Mouse (Mus musculus) G1E (cell line): Measurements from ENCODE around the gene Hs3st3a1. TPM values are rescaled to one million over a fixed set of nuclear protein-coding genes. Genes with fewer than 3 reads are reported as not detected.

Source experiments
- ATAC-seq: 2 replicates; pipeline ENCODE4 v1.8.0; 2016; ENCODE audit warnings: mild to moderate bottlenecking; ENCODE audit not compliant: insufficient number of reproducible peaks, poor library complexity, low FRiP score, severe bottlenecking; ENCODE audit errors: extremely low read depth
- DNase-seq: peaks from one replicate; pipeline ENCODE4 v3.0.0; 2012; ENCODE audit warnings: low spot score
- H3K27me3 ChIP-seq: 2 replicates; pipeline ENCODE4 v1.6.1; 2012; ENCODE audit warnings: mild to moderate bottlenecking, low read length, inconsistent platforms; ENCODE audit not compliant: insufficient read depth
- H3K36me3 ChIP-seq: replicated peaks from 2 replicates; pipeline ENCODE3; 2012; ENCODE audit warnings: mild to moderate bottlenecking, inconsistent platforms
- H3K4me1 ChIP-seq: 2 replicates; pipeline ENCODE4 v1.6.1; 2012; ENCODE audit warnings: low read depth, low read length, inconsistent platforms, mixed read lengths; ENCODE audit not compliant: insufficient read depth
- H3K4me3 ChIP-seq: 2 replicates; pipeline ENCODE4 v1.5.1; 2012; ENCODE audit warnings: low read depth, mild to moderate bottlenecking, inconsistent platforms, low read length, moderate library complexity, mixed read lengths
- H3K9me3 ChIP-seq: replicated peaks from 2 replicates; pipeline ENCODE4 v1.6.1; 2012; ENCODE audit warnings: inconsistent platforms
- CTCF ChIP-seq: IDR thresholded peaks from 2 replicates; pipeline ENCODE4 v1.5.1; 2012; ENCODE audit warnings: low read depth, low read length, inconsistent platforms, mixed read lengths
- GATA1 ChIP-seq: IDR thresholded peaks from 2 replicates; pipeline ENCODE4 v1.6.1; 2012; ENCODE audit warnings: borderline replicate concordance, low read length, inconsistent platforms, mixed read lengths
- GATA2 ChIP-seq: IDR thresholded peaks from 2 replicates; pipeline ENCODE4 v1.6.1; 2012; ENCODE audit warnings: low read depth, low read length, inconsistent platforms, borderline replicate concordance
- POLR2AphosphoS5 ChIP-seq: IDR thresholded peaks from 2 replicates; pipeline ENCODE4 v1.6.1; 2012; ENCODE audit warnings: low read depth, low read length, inconsistent platforms; ENCODE audit not compliant: insufficient replicate concordance
- TAL1 ChIP-seq: conservative IDR thresholded peaks from 2 replicates; pipeline ENCODE4 v1.6.1; 2012; ENCODE audit warnings: low read depth, low read length, inconsistent platforms, mixed read lengths
- polyA plus RNA-seq: library from polyadenylated mRNA; stranded (reverse); fragments of >175 nt; gene quantifications from 2 replicates; pipeline ENCODE4 v1.2.3, GENCODE M21; 2012
- total RNA-seq, 2 experiments: library from RNA; stranded (forward) in 1 of 2; stranded (reverse) in 1 of 2; fragments of 200-1000 nt in 1 of 2; fragments of >200 nt in 1 of 2; fragmentation: Nextera tagmentation in 1 of 2; gene quantifications; 2 replicates each; pipeline ENCODE4 v1.2.3; 2014 to 2017

Hs3st3a1 gene
- total and polyA plus RNA-seq, 3 experiments: 0.05 TPM; not detected in 2

GRCm38 (mm10) chr11:64418969-64419368, 16.2 kb upstream of the Hs3st3a1 start:
- Histone ChIP-seq H3K4me3 (no peak overlapping the region), H3K4me1 (no peaks in the 10 kb centered on the region), H3K36me3 (no peaks in the 10 kb centered on the region), H3K27me3 (no peaks in the 10 kb centered on the region), H3K9me3 (no peaks in the 10 kb centered on the region)
- no peak for TF ChIP-seq GATA1
- TF ChIP-seq POLR2AphosphoS5: no peak
- TF ChIP-seq TAL1: no peak
- TF ChIP-seq CTCF: no peak
- no peak for TF ChIP-seq GATA2
- no peak for ATAC-seq
- no peak for DNase-seq

GRCm38 (mm10) chr11:64435546-64436411, 647 bp downstream of the Hs3st3a1 start:
- TF ChIP-seq GATA1: no peak
- TF ChIP-seq TAL1: no peak
- TF ChIP-seq GATA2: no peak
- TF ChIP-seq CTCF: no peak
- TF ChIP-seq POLR2AphosphoS5: no peak
- Histone ChIP-seq H3K4me3 (no peak overlapping the region), H3K27me3 (no peaks in the 10 kb centered on the region), H3K9me3 (peaks cover 9% of the 10 kb centered on the region), H3K4me1 (no peaks in the 10 kb centered on the region), H3K36me3 (no peaks in the 10 kb centered on the region)
- ATAC-seq (no peak), DNase-seq (no peak)

GRCm38 (mm10) chr11:64436412-64436727, 1.2 kb downstream of the Hs3st3a1 start, which contains the start of gene F930015N05Rik:
F930015N05Rik (minus strand) TSS chr11:64436653.
- no peak within 1 kb of the TSS for H3K4me3 ChIP-seq
- no peaks in the 10 kb centered on the region for H3K4me1 ChIP-seq
- TF ChIP-seq CTCF (no peak), TAL1 (no peak), GATA2 (no peak), GATA1 (no peak), POLR2AphosphoS5 (no peak)
- peaks cover 9% of the 10 kb centered on the region for H3K9me3 ChIP-seq
- DNase-seq (no peak), ATAC-seq (no peak)
- no peaks in the 10 kb centered on the region for H3K36me3 ChIP-seq
- H3K27me3 ChIP-seq: no peaks in the 10 kb centered on the region

GRCm38 (mm10) chr11:64436791-64437298, 1.7 kb downstream of the Hs3st3a1 start:
- TF ChIP-seq GATA2: no peak
- TF ChIP-seq GATA1: no peak
- TF ChIP-seq CTCF: no peak
- no peak for TF ChIP-seq TAL1
- no peak for TF ChIP-seq POLR2AphosphoS5
- no peaks in the 10 kb centered on the region for H3K4me1 ChIP-seq
- no peak for ATAC-seq
- DNase-seq: no peak
- H3K36me3 ChIP-seq: no peaks in the 10 kb centered on the region
- H3K9me3 ChIP-seq: peaks cover 9% of the 10 kb centered on the region
- H3K4me3 ChIP-seq: no peak overlapping the region
- no peaks in the 10 kb centered on the region for H3K27me3 ChIP-seq

GRCm38 (mm10) chr11:64437721-64438120, 2.6 kb downstream of the Hs3st3a1 start:
- DNase-seq (no peak), ATAC-seq (no peak)
- Histone ChIP-seq H3K27me3 (no peaks in the 10 kb centered on the region), H3K4me1 (no peaks in the 10 kb centered on the region), H3K9me3 (peaks cover 9% of the 10 kb centered on the region), H3K4me3 (no peak overlapping the region), H3K36me3 (no peaks in the 10 kb centered on the region)
- no peak for TF ChIP-seq POLR2AphosphoS5

GRCm38 (mm10) chr11:64438909-64439308, 3.8 kb downstream of the Hs3st3a1 start:
- no peaks in the 10 kb centered on the region for H3K36me3 ChIP-seq
- TF ChIP-seq POLR2AphosphoS5: no peak
- TF ChIP-seq TAL1: no peak
- TF ChIP-seq CTCF: no peak
- TF ChIP-seq GATA1: no peak
- no peak for TF ChIP-seq GATA2
- peaks cover 9% of the 10 kb centered on the region for H3K9me3 ChIP-seq
- DNase-seq (no peak), ATAC-seq (no peak)
- H3K4me1 ChIP-seq: no peaks in the 10 kb centered on the region
- no peak overlapping the region for H3K4me3 ChIP-seq
- H3K27me3 ChIP-seq: no peaks in the 10 kb centered on the region
